Mouse (Mus musculus) intestine, embryonic 14.5 days (tissue): ENCODE data around the gene Rin3. TPM values are rescaled to one million over a fixed set of nuclear protein-coding genes. Genes with fewer than 3 reads are reported as not detected.

ENCODE experiments used
- ATAC-seq: fragments of 200-750 bp; cut with Nextera tagmentation; replicated peaks from 2 replicates; pipeline ENCODE4 v1.8.0; 2017; ENCODE audit warnings: low read depth, moderate number of reproducible peaks, moderate TSS enrichment, moderate library complexity; ENCODE audit not compliant: low FRiP score, low TSS enrichment
- DNase-seq: peaks from one replicate; pipeline ENCODE4 v3.0.0-alpha.2; 2018; ENCODE audit warnings: low spot score
- H3K27ac ChIP-seq: fragments of 300-500 bp; sonication (generic); 2 replicates; pipeline ENCODE4 v1.5.1; 2014; ENCODE audit warnings: low read depth, mild to moderate bottlenecking, control low read depth
- H3K27me3 ChIP-seq: fragments of 300-500 bp; sonication (generic); replicated peaks from 2 replicates; pipeline ENCODE4 v1.6.1; 2014; ENCODE audit warnings: low read length, control low read depth; ENCODE audit not compliant: control insufficient read depth, insufficient read depth
- H3K36me3 ChIP-seq: fragments of 300-500 bp; sonication (generic); 2 replicates; pipeline ENCODE4 v1.6.1; 2014; ENCODE audit warnings: low read length, control low read depth; ENCODE audit not compliant: control insufficient read depth, insufficient read depth
- H3K4me1 ChIP-seq: fragments of 300-500 bp; sonication (generic); replicated peaks from 2 replicates; pipeline ENCODE4 v1.6.1; 2014; ENCODE audit warnings: low read length, control low read depth, mixed read lengths; ENCODE audit not compliant: control insufficient read depth, insufficient read depth
- H3K4me2 ChIP-seq: fragments of 300-500 bp; sonication (generic); 2 replicates; pipeline ENCODE4 v1.6.1; 2014; ENCODE audit warnings: low read length
- H3K4me3 ChIP-seq: fragments of 300-500 bp; sonication (generic); 2 replicates; pipeline ENCODE4 v1.5.1; 2014; ENCODE audit warnings: low read depth, low read length, control low read depth, mixed read lengths
- H3K9ac ChIP-seq: fragments of 300-500 bp; sonication (generic); 2 replicates; pipeline ENCODE4 v1.6.1; 2014; ENCODE audit warnings: mild to moderate bottlenecking, low read length
- H3K9me3 ChIP-seq: fragments of 300-500 bp; sonication (generic); 2 replicates; pipeline ENCODE4 v1.6.1; 2016; ENCODE audit warnings: low read length, control low read depth; ENCODE audit not compliant: control insufficient read depth
- WGBS: fragments of 180-500 bp; shearing (Covaris S2); extraction: QIAGEN DNeasy Blood & Tissue Kit; methylation state at CpG from one replicate; pipeline ENCODE4 v1.1.7; 2014; 5-methylcytosine and 5-hydroxymethylcytosine counted together
- polyA plus RNA-seq: library from polyadenylated mRNA; unstranded; fragments of >200 nt; fragmentation: Nextera tagmentation; extraction: Ambion mirVana; gene quantifications from 2 replicates; pipeline ENCODE4 v1.2.1, GENCODE M21; 2014

Gene Rin3
- polyA plus RNA-seq, 1 experiment from 2014 or later, result 13.4 TPM

GRCm38 (mm10) chr12:102301585-102301984 is 18.7 kb downstream of the Rin3 start:
- H3K27me3 ChIP-seq, result no peaks in the 10 kb centered on the region
- no peak for DNase-seq
- H3K4me1 ChIP-seq, result peaks cover 36% of the 10 kb centered on the region
- no peaks in the 10 kb centered on the region for H3K36me3 ChIP-seq
- 73% methylated on average over 1 of the region's 1 CpGs for WGBS
- no peak for ATAC-seq
- no peak overlapping the region for H3K9ac ChIP-seq
- H3K4me3 ChIP-seq, result no peak overlapping the region
- no peaks in the 10 kb centered on the region for H3K9me3 ChIP-seq
- H3K4me2 ChIP-seq, result no peak overlapping the region
- H3K27ac ChIP-seq, result no peak overlapping the region

- H3K9me3 ChIP-seq, result no peaks in the 10 kb centered on the region
- H3K36me3 ChIP-seq, result no peaks in the 10 kb centered on the region
- no peak for DNase-seq
- no peak overlapping the region for H3K4me2 ChIP-seq
- H3K27me3 ChIP-seq, result no peaks in the 10 kb centered on the region
- no peak for ATAC-seq
- WGBS, result 75% methylated on average over 9 of the region's 9 CpGs
- no peak overlapping the region for H3K9ac ChIP-seq
- H3K4me3 ChIP-seq, result no peak overlapping the region
- peaks cover 40% of the 10 kb centered on the region for H3K4me1 ChIP-seq
- H3K27ac ChIP-seq, result peak overlapping the region; percentile 47; the same call in 1 of the 2 replicates
Observed at GRCm38 (mm10) chr12:102302322-102302721, 19.5 kb downstream of the Rin3 start.

- DNase-seq (no peak), ATAC-seq (no peak)
- 58% methylated on average over 4 of the region's 4 CpGs for WGBS
- Histone ChIP-seq H3K4me1 (peaks cover 44% of the 10 kb centered on the region), H3K4me2 (no peak overlapping the region), H3K27me3 (no peaks in the 10 kb centered on the region), H3K27ac (peak overlapping the region; percentile 47; the same call in 1 of the 2 replicates), H3K9me3 (no peaks in the 10 kb centered on the region), H3K36me3 (no peaks in the 10 kb centered on the region), H3K9ac (no peak overlapping the region), H3K4me3 (no peak overlapping the region)
Observed at GRCm38 (mm10) chr12:102302831-102303351, 20.0 kb downstream of the Rin3 start.

DNA sequence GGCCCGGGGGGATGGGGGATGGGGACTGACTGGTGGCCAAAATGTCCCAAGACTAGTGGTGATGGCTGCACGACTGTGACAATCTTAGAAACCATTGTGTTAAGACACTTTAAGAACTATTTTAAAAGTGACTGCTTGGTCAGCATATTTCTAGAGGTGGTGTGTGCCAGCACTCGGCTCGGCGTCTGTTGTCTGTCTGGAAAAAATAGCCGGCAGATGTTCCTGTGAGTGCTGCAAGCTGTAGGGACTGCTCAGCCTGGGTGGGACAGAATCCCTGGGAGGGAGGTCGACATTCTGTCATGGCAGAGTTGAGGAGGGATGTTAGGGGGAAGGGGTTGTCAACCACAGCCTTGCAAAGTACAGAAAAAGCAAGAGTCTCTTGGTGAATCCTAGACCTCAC is 21.0 kb downstream of the Rin3 start:
- Histone ChIP-seq H3K27ac (peak overlapping the region; percentile 17; the same call in 1 of the 2 replicates), H3K36me3 (no peaks in the 10 kb centered on the region), H3K9ac (no peak overlapping the region), H3K4me2 (0 out of 2 replicates have a peak overlapping the region, but pooled peaks have one; percentile 6), H3K27me3 (no peaks in the 10 kb centered on the region), H3K4me3 (no peak overlapping the region), H3K4me1 (peaks cover 54% of the 10 kb centered on the region), H3K9me3 (no peaks in the 10 kb centered on the region)
- no peak; the same call in 1 of the 2 replicates for ATAC-seq
- 19% methylated on average over 7 of the region's 7 CpGs for WGBS
- DNase-seq, result no peak

DNA sequence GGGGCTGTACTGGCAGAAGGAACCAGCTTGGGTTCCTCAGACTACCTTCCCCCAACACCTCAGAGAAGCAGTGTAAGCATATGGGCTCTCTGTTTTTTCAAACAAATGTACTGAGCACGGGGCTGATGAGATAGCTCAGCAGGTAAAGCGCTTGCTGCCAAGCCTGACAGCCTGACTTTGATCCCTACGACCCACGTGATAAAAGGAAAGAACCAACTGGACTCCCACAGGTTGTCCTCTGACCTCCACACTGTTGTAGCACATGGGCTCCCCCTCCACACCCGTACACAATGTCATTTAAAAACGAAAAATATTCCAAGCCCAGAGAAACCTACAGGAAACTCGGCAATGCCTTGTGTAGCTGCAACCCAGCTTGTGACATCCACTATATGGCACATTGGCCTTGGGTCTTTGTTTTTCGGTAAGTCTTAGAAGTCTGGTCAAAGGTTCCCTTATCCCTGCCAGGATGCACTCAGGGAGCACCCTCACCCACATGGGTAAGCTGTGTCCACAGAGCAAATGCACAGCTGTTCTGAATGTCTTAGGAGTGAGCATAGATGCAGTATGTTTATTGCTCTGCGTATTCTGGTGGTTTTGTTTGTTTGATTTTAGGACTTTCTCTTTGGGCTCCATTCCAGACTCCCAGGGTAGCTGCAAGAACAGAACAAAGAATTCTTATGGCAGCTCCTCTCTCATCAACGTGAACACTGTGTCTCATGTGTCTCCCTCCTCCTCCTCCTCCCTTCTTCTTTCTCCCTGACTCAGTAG is 22.4 kb downstream of the Rin3 start:
- Histone ChIP-seq H3K36me3 (no peaks in the 10 kb centered on the region), H3K9ac (no peak overlapping the region), H3K4me1 (peaks cover 55% of the 10 kb centered on the region), H3K4me2 (no peak overlapping the region), H3K9me3 (no peaks in the 10 kb centered on the region), H3K4me3 (no peak overlapping the region), H3K27me3 (no peaks in the 10 kb centered on the region), H3K27ac (peak overlapping the region; percentile 48)
- no peak for DNase-seq
- WGBS, result 49% methylated on average over 10 of the region's 10 CpGs
- no peak for ATAC-seq

DNA sequence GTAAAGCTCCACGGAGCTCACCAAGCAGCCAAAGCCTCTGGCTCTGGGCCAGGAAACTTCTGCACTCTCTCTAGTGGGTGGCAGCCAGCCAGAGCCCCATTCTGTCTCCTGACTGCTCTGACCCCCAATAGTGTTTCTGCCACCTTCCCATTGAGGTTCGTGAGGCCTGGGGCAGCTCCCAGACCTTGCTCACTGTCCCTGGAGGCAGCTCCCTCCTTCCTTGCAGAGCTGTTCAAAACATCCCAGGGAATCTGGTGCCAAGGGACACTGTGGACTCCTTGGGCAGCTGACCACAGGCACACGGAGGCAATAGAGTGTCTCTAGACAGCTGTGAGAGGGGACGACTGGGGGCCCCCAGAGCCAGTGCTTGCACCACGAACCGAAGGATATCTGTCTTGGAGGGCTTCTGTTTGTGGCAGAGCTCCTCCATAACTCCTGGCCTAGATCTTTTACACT is 25.2 kb downstream of the Rin3 start:
- Histone ChIP-seq H3K4me1 (peaks cover 44% of the 10 kb centered on the region), H3K4me3 (no peak overlapping the region), H3K4me2 (no peak overlapping the region), H3K36me3 (peaks cover 3% of the 10 kb centered on the region; the same call in 1 of the 2 replicates), H3K9me3 (no peaks in the 10 kb centered on the region), H3K9ac (no peak overlapping the region), H3K27ac (peak overlapping the region; percentile 63), H3K27me3 (no peaks in the 10 kb centered on the region)
- DNase-seq, result no peak
- 0 out of 2 replicates have a peak, but pooled peaks have one; percentile 17 for ATAC-seq
- WGBS, result 49% methylated on average over 6 of the region's 6 CpGs

DNA sequence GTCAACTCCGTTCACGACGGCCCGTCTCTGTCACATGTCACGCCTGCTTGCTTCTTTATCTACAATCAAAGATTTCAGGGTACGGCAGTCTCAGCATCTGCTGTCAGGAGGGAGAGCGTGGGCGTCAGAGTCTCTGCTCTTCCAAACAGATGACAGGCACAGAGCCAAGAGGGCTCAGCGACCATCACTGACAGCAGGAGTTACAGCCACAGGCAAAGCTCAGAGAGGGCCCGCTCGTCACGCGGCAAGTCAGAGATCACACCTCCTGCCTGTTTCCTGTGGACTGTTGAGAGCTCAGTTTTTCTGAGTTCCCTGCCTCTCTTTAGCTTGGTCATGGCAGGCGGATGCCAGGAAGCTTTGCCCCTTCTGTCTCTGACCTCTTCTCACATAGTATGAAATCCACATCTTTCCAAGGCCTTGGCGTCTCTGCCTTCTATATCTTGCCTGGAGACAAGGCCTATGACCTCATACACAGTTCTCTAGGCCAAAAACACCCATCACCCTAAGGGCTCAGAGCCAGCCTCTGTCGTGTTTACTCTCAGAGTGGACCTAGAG is 25.7 kb downstream of the Rin3 start:
- Histone ChIP-seq H3K4me1 (peaks cover 41% of the 10 kb centered on the region), H3K27me3 (no peaks in the 10 kb centered on the region), H3K27ac (peak overlapping the region; percentile 63), H3K36me3 (peaks cover 7% of the 10 kb centered on the region; the same call in 1 of the 2 replicates), H3K4me2 (no peak overlapping the region), H3K9me3 (no peaks in the 10 kb centered on the region), H3K4me3 (no peak overlapping the region), H3K9ac (no peak overlapping the region)
- no peak for DNase-seq
- 50% methylated on average over 16 of the region's 16 CpGs for WGBS
- peak; percentile 18; the same call in 1 of the 2 replicates for ATAC-seq

DNA sequence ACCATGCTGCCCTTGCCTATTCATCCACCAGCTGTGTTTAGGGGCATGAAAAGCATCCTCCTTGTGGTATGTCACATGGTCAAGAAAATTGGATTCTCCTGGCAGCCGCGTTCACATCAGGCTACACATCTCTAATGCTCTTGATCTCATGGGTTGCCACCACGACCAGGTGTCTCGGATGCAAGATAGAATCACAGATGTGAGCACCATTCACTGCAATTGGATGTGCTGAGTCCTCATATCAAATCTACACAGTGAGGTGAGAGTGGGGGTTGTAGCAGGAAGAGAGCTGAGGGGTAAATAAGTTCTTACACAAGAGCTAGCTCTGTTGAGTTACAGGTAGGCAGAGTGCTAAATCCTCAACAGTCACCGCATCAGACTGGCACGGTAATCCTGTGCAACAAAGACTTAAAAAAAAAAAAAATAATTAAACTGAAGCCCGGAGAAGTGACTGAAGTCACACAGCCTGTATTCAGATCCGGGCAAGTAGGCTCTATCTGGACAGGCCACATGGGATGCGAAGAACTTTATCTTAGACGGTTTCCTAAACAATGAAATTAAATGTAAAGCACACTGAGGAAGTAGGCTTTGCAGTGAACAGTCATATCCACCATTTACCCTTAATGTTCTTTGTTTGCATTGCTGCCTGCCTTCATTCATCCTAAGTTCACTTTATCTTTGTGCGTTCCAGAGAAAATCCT is 26.4 kb downstream of the Rin3 start:
- no peak overlapping the region for H3K4me3 ChIP-seq
- H3K36me3 ChIP-seq, result peaks cover 7% of the 10 kb centered on the region; the same call in 1 of the 2 replicates
- H3K4me1 ChIP-seq, result peaks cover 34% of the 10 kb centered on the region
- no peak overlapping the region for H3K4me2 ChIP-seq
- no peak for DNase-seq
- no peaks in the 10 kb centered on the region for H3K27me3 ChIP-seq
- WGBS, result 89% methylated on average over 11 of the region's 11 CpGs
- H3K27ac ChIP-seq, result no peak overlapping the region
- no peak overlapping the region for H3K9ac ChIP-seq
- no peak for ATAC-seq
- no peaks in the 10 kb centered on the region for H3K9me3 ChIP-seq
